Mouse (Mus musculus): ENCODE measurements around the gene Ifi208. TPM values are rescaled to one million over a fixed set of nuclear protein-coding genes. Genes with fewer than 3 reads are reported as not detected.

Ifi208 gene
- polyA plus RNA-seq, 2 experiments = 0.03 TPM; not detected in 1

DNA sequence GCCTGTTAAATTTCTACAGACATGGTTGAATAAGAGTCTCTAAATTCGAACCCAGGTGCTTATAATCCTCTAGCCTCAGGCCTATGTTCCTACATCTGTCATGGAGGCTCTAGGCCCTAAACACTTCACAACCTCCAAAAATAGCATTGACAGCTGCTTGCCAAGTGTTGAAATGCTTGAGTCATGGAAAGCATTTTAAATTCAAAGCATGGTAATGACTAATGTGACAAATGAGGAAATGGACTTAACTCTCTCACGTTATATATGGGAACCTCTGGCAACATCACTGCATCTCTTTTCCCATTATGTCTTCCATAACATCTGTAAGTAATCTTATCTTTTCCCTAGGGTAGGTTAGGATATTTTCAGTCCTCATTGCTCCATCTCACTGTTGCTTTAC is 63.5 kb downstream of the Ifi208 start:
- Histone ChIP-seq H3K9me3 (ENCODE audit: control insufficient read depth, low read length) (no peaks in the 10 kb centered on the region), H3K27ac (replicated peaks; ENCODE audit: low read depth, low read length) (no peak overlapping the region), H3K4me2 (replicated peaks; ENCODE audit: low read depth, low read length, severe bottlenecking) (no peak overlapping the region), H3K36me3 (ENCODE audit: control insufficient read depth, insufficient read depth, low read length) (no peaks in the 10 kb centered on the region), H3K4me3 (replicated peaks; ENCODE audit: low read length) (no peak overlapping the region), H3K27me3 (ENCODE audit: control insufficient read depth, insufficient read depth, low read length) (no peaks in the 10 kb centered on the region), H3K9ac (ENCODE audit: low read depth, low read length, severe bottlenecking) (no peak overlapping the region), H3K4me1 (ENCODE audit: control insufficient read depth, insufficient read depth, low read length) (no peaks in the 10 kb centered on the region)
- WGBS = 55% methylated on average over 2 of the region's 2 CpGs
- TF ChIP-seq POLR2A (IDR thresholded peaks at IDR 0.05; ENCODE audit: borderline replicate concordance, extremely low read depth, insufficient read depth, insufficient read length) = no peak
- ATAC-seq (ENCODE audit: low FRiP score, low read depth) (no peak), DNase-seq (ENCODE audit: low spot score) (no peak)

DNA sequence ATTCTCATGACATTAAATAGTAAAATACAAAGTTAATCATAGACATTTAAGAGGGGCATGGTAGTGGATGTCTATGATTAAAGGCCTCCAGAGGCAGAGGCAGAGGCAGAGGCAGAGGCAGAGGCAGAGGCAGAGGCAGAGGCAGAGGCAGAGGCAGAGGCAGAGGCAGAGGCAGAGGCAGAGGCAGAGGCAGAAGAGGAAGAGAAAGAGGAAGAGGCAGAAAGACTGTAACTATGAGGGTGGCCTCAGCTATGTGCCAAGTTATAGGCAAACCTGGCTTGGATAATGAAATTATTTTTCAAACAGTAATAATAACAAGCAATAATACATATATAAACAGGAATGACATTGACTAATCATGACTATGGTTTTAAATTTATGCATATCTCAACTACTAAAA is 67.1 kb downstream of the Ifi208 start:
- no peak for TF ChIP-seq POLR2A (IDR thresholded peaks at IDR 0.05; ENCODE audit: borderline replicate concordance, extremely low read depth, insufficient read depth, insufficient read length)
- Histone ChIP-seq H3K4me1 (ENCODE audit: control insufficient read depth, insufficient read depth, low read length) (no peaks in the 10 kb centered on the region), H3K27ac (replicated peaks; ENCODE audit: low read depth, low read length) (no peak overlapping the region), H3K27me3 (ENCODE audit: control insufficient read depth, insufficient read depth, low read length) (no peaks in the 10 kb centered on the region), H3K4me3 (replicated peaks; ENCODE audit: low read length) (no peak overlapping the region), H3K36me3 (ENCODE audit: control insufficient read depth, insufficient read depth, low read length) (no peaks in the 10 kb centered on the region), H3K4me2 (replicated peaks; ENCODE audit: low read depth, low read length, severe bottlenecking) (no peak overlapping the region), H3K9me3 (ENCODE audit: control insufficient read depth, low read length) (no peaks in the 10 kb centered on the region), H3K9ac (ENCODE audit: low read depth, low read length, severe bottlenecking) (no peak overlapping the region)
- no peak for DNase-seq (ENCODE audit: low spot score)
- no peak for ATAC-seq (ENCODE audit: low FRiP score, low read depth)

DNA sequence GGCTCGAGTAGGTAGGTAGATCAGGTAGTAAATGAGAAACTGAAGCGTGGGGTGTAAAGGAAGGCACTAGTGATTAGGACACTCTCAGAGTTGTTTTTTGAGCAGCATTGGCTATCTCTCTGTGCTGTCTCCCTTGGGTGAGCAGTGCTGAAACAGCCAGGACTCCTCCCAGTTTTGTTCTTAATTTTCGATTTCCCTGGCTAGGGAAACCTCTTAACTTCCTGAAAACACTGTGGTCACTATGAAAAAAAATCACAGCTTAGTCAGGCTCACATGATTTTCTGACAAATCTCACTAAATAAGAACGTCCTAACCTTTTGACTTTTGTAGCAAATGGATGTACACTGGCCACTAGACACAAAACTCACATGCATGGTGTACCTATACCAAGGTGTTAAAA is 68.2 kb downstream of the Ifi208 start, which contains the start of gene Ifi207:
Gene Ifi207, minus strand, starts transcription at position 92 of the 400 bp plus-strand sequence.
- no peaks in the 10 kb centered on the region for H3K4me1 ChIP-seq (ENCODE audit: control insufficient read depth, insufficient read depth, low read length)
- H3K36me3 ChIP-seq (ENCODE audit: control insufficient read depth, insufficient read depth, low read length) = no peaks in the 10 kb centered on the region
- no peak within 1 kb of the TSS for H3K27ac ChIP-seq (replicated peaks; ENCODE audit: low read depth, low read length)
- DNase-seq (ENCODE audit: low spot score) (no peak), ATAC-seq (ENCODE audit: low FRiP score, low read depth) (no peak)
- H3K9ac ChIP-seq (ENCODE audit: low read depth, low read length, severe bottlenecking) = no peak within 1 kb of the TSS
- H3K9me3 ChIP-seq (ENCODE audit: control insufficient read depth, low read length) = no peaks in the 10 kb centered on the region
- no peak within 1 kb of the TSS for H3K4me3 ChIP-seq (replicated peaks; ENCODE audit: low read length)
- 67% methylated on average over 4 of the region's 4 CpGs for WGBS
- H3K27me3 ChIP-seq (ENCODE audit: control insufficient read depth, insufficient read depth, low read length) = no peaks in the 10 kb centered on the region
- no peak within 1 kb of the TSS for H3K4me2 ChIP-seq (replicated peaks; ENCODE audit: low read depth, low read length, severe bottlenecking)
- TF ChIP-seq POLR2A (IDR thresholded peaks at IDR 0.05; ENCODE audit: borderline replicate concordance, extremely low read depth, insufficient read depth, insufficient read length) = no peak

DNA sequence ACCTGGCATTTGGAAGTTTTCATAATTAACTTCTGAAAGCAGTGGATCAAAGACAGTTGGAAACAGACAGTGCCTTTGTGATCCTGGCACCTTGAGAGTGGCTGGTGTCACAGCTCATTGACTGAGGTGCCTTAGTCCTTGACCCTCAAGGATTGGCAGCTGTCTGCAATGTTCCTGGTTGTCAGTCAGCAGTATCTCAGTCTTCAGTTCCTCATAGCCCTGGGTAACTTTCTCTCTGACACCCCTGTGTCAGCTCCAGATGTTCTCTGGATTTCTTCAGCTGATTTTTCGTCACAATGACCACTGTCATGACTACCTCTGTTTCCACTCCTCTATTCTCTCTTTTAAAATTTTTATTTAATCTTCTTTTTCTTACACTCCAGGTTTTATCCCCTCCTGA is 68.8 kb downstream of the Ifi208 start:
- TF ChIP-seq POLR2A (IDR thresholded peaks at IDR 0.05; ENCODE audit: borderline replicate concordance, extremely low read depth, insufficient read depth, insufficient read length) = no peak

More for the DNA sequence above, 68.8 kb downstream of the Ifi208 start:
- WGBS = 61% methylated on average over 1 of the region's 1 CpGs
- H3K9me3 ChIP-seq (ENCODE audit: control insufficient read depth, low read length) = no peaks in the 10 kb centered on the region
- H3K4me2 ChIP-seq (replicated peaks; ENCODE audit: low read depth, low read length, severe bottlenecking) = no peak overlapping the region
- ATAC-seq (ENCODE audit: low FRiP score, low read depth) = no peak
- H3K36me3 ChIP-seq (ENCODE audit: control insufficient read depth, insufficient read depth, low read length) = no peaks in the 10 kb centered on the region
- no peaks in the 10 kb centered on the region for H3K4me1 ChIP-seq (ENCODE audit: control insufficient read depth, insufficient read depth, low read length)
- no peak overlapping the region for H3K9ac ChIP-seq (ENCODE audit: low read depth, low read length, severe bottlenecking)
- H3K27me3 ChIP-seq (ENCODE audit: control insufficient read depth, insufficient read depth, low read length) = no peaks in the 10 kb centered on the region
- DNase-seq (ENCODE audit: low spot score) = no peak
- no peak overlapping the region for H3K4me3 ChIP-seq (replicated peaks; ENCODE audit: low read length)
- no peak overlapping the region for H3K27ac ChIP-seq (replicated peaks; ENCODE audit: low read depth, low read length)

Small RNA genes within 50 kb of the gene (microRNA-seq; reads per million reads assigned to microRNA genes)
- not detected for gene Gm44339

Other genes starting within 250 kb of the Ifi208 start
- 0.11 and 0.18 TPM in 2 replicates for gene Ifi206, start 182.6 kb upstream of the Ifi208 start, polyA plus RNA-seq (2012; rRNA removed)
- gene Ifi206, start 182.6 kb upstream of the Ifi208 start, polyA plus RNA-seq (2014; fragmentation: Nextera tagmentation; extraction: Ambion mirVana) = 0.07 and 0.10 TPM in 2 replicates
- gene Ifi214, start 137.7 kb upstream of the Ifi208 start, polyA plus RNA-seq (2012; rRNA removed) = not detected in 2 replicates
- not detected in 2 replicates for gene Ifi214, start 137.7 kb upstream of the Ifi208 start, polyA plus RNA-seq (2014; fragmentation: Nextera tagmentation; extraction: Ambion mirVana)
- gene Ifi213, start 74.4 kb upstream of the Ifi208 start, polyA plus RNA-seq (2012; rRNA removed) = 0.04 and 0.10 TPM in 2 replicates
- gene Ifi213, start 74.4 kb upstream of the Ifi208 start, polyA plus RNA-seq (2014; fragmentation: Nextera tagmentation; extraction: Ambion mirVana) = not detected in 2 replicates
- gene Ifi209, start 42.8 kb upstream of the Ifi208 start, polyA plus RNA-seq (2012; rRNA removed) = 0.14 and 0.15 TPM in 2 replicates
- gene Ifi209, start 42.8 kb upstream of the Ifi208 start, polyA plus RNA-seq (2014; fragmentation: Nextera tagmentation; extraction: Ambion mirVana) = 0.17 and 0.19 TPM in 2 replicates
- 2.6 and 2.8 TPM in 2 replicates for gene Ifi207, start 68.1 kb downstream of the Ifi208 start, polyA plus RNA-seq (2012; rRNA removed)
- gene Ifi207, start 68.1 kb downstream of the Ifi208 start, polyA plus RNA-seq (2014; fragmentation: Nextera tagmentation; extraction: Ambion mirVana) = 1.1 and 1.5 TPM in 2 replicates
- 0.83 and 1.5 TPM in 2 replicates for gene Ifi204, start 93.3 kb downstream of the Ifi208 start, polyA plus RNA-seq (2012; rRNA removed)
- gene Ifi204, start 93.3 kb downstream of the Ifi208 start, polyA plus RNA-seq (2014; fragmentation: Nextera tagmentation; extraction: Ambion mirVana) = 2.1 and 2.2 TPM in 2 replicates
- 0.38 and 0.41 TPM in 2 replicates for gene Ifi211, start 239.4 kb downstream of the Ifi208 start, polyA plus RNA-seq (2012; rRNA removed)
- gene Ifi211, start 239.4 kb downstream of the Ifi208 start, polyA plus RNA-seq (2014; fragmentation: Nextera tagmentation; extraction: Ambion mirVana) = 0.77 and 1.1 TPM in 2 replicates

Data from limb, embryonic 14.5 days (tissue).